Mouse (Mus musculus): ENCODE measurements around the gene Gm10974. TPM values are rescaled to one million over a fixed set of nuclear protein-coding genes. Genes with fewer than 3 reads are reported as not detected.

Gm10974 gene
- polyA plus RNA-seq, 1 experiment from 2014 or later, result not detected

GRCm38 (mm10) chr7:66387813-66388521 is 22.3 kb downstream of the Gm10974 start, which contains the start of gene Lrrk1:
Lrrk1 (minus strand) TSS chr7:66388350.
- H3K36me3 ChIP-seq (ENCODE audit: control insufficient read depth, insufficient read depth, low read length), result no peaks in the 10 kb centered on the region
- H3K4me1 ChIP-seq (ENCODE audit: control insufficient read depth, insufficient read depth, low read length), result peaks cover 10% of the 10 kb centered on the region
- H3K4me2 ChIP-seq (ENCODE audit: low read length), result peak within 1 kb of the TSS; percentile 98
- no peaks in the 10 kb centered on the region for H3K9me3 ChIP-seq (replicated peaks; ENCODE audit: control insufficient read depth, low read length, poor library complexity, severe bottlenecking)
- under 1% methylated on average over 70 of the region's 70 CpGs for WGBS
- H3K4me3 ChIP-seq (ENCODE audit: low read depth, low read length), result peak within 1 kb of the TSS; percentile 52
- peak within 1 kb of the TSS; percentile 67 for H3K9ac ChIP-seq (ENCODE audit: low read depth, low read length)
- ATAC-seq, result peak; percentile 69
- H3K27me3 ChIP-seq (ENCODE audit: control insufficient read depth, insufficient read depth, low read depth, low read length), result peaks cover 3% of the 10 kb centered on the region
- H3K27ac ChIP-seq (ENCODE audit: low read length), result no peak within 1 kb of the TSS

- Histone ChIP-seq H3K27me3 (ENCODE audit: control insufficient read depth, insufficient read depth, low read depth, low read length) (peaks cover 3% of the 10 kb centered on the region), H3K27ac (ENCODE audit: low read length) (no peak overlapping the region), H3K9ac (ENCODE audit: low read depth, low read length) (0 out of 2 replicates have a peak overlapping the region, but pooled peaks have one; percentile 10), H3K4me2 (ENCODE audit: low read length) (peak overlapping the region; percentile 98), H3K4me1 (ENCODE audit: control insufficient read depth, insufficient read depth, low read length) (peaks cover 10% of the 10 kb centered on the region), H3K36me3 (ENCODE audit: control insufficient read depth, insufficient read depth, low read length) (no peaks in the 10 kb centered on the region), H3K9me3 (replicated peaks; ENCODE audit: control insufficient read depth, low read length, poor library complexity, severe bottlenecking) (no peaks in the 10 kb centered on the region), H3K4me3 (ENCODE audit: low read depth, low read length) (peak overlapping the region; percentile 52)
- peak; percentile 79 for ATAC-seq
- 10% methylated on average over 28 of the region's 28 CpGs for WGBS
These were observed 23.2 kb downstream of the Gm10974 start for GRCm38 (mm10) chr7:66388621-66389532.

GRCm38 (mm10) chr7:66397288-66397687 is 31.6 kb downstream of the Gm10974 start:
- WGBS, result 29% methylated on average over 3 of the region's 3 CpGs
- no peaks in the 10 kb centered on the region for H3K27me3 ChIP-seq (ENCODE audit: control insufficient read depth, insufficient read depth, low read depth, low read length)
- H3K4me1 ChIP-seq (ENCODE audit: control insufficient read depth, insufficient read depth, low read length), result no peaks in the 10 kb centered on the region
- no peak for ATAC-seq
- no peak overlapping the region for H3K27ac ChIP-seq (ENCODE audit: low read length)
- H3K4me3 ChIP-seq (ENCODE audit: low read depth, low read length), result no peak overlapping the region
- H3K9me3 ChIP-seq (replicated peaks; ENCODE audit: control insufficient read depth, low read length, poor library complexity, severe bottlenecking), result no peaks in the 10 kb centered on the region
- H3K9ac ChIP-seq (ENCODE audit: low read depth, low read length), result no peak overlapping the region
- no peaks in the 10 kb centered on the region for H3K36me3 ChIP-seq (ENCODE audit: control insufficient read depth, insufficient read depth, low read length)
- no peak overlapping the region for H3K4me2 ChIP-seq (ENCODE audit: low read length)

- Histone ChIP-seq H3K9me3 (replicated peaks; ENCODE audit: control insufficient read depth, low read length, poor library complexity, severe bottlenecking) (no peaks in the 10 kb centered on the region), H3K27me3 (ENCODE audit: control insufficient read depth, insufficient read depth, low read depth, low read length) (no peaks in the 10 kb centered on the region), H3K4me2 (ENCODE audit: low read length) (no peak overlapping the region), H3K9ac (ENCODE audit: low read depth, low read length) (no peak overlapping the region), H3K4me1 (ENCODE audit: control insufficient read depth, insufficient read depth, low read length) (no peaks in the 10 kb centered on the region), H3K4me3 (ENCODE audit: low read depth, low read length) (no peak overlapping the region), H3K36me3 (ENCODE audit: control insufficient read depth, insufficient read depth, low read length) (no peaks in the 10 kb centered on the region), H3K27ac (ENCODE audit: low read length) (no peak overlapping the region)
- 43% methylated on average over 8 of the region's 8 CpGs for WGBS
- ATAC-seq, result no peak
These were observed 35.9 kb downstream of the Gm10974 start for GRCm38 (mm10) chr7:66401605-66402004.

GRCm38 (mm10) chr7:66402876-66403275 is 37.2 kb downstream of the Gm10974 start:
- no peaks in the 10 kb centered on the region for H3K27me3 ChIP-seq (ENCODE audit: control insufficient read depth, insufficient read depth, low read depth, low read length)
- no peaks in the 10 kb centered on the region for H3K4me1 ChIP-seq (ENCODE audit: control insufficient read depth, insufficient read depth, low read length)
- no peak overlapping the region for H3K4me2 ChIP-seq (ENCODE audit: low read length)
- H3K27ac ChIP-seq (ENCODE audit: low read length), result no peak overlapping the region
- H3K36me3 ChIP-seq (ENCODE audit: control insufficient read depth, insufficient read depth, low read length), result no peaks in the 10 kb centered on the region
- no peak overlapping the region for H3K9ac ChIP-seq (ENCODE audit: low read depth, low read length)
- H3K4me3 ChIP-seq (ENCODE audit: low read depth, low read length), result no peak overlapping the region
- WGBS, result 80% methylated on average over 5 of the region's 5 CpGs
- no peak for ATAC-seq
- H3K9me3 ChIP-seq (replicated peaks; ENCODE audit: control insufficient read depth, low read length, poor library complexity, severe bottlenecking), result no peaks in the 10 kb centered on the region

- no peak for ATAC-seq
- Histone ChIP-seq H3K9me3 (replicated peaks; ENCODE audit: control insufficient read depth, low read length, poor library complexity, severe bottlenecking) (no peaks in the 10 kb centered on the region), H3K9ac (ENCODE audit: low read depth, low read length) (no peak overlapping the region), H3K27ac (ENCODE audit: low read length) (no peak overlapping the region), H3K4me3 (ENCODE audit: low read depth, low read length) (no peak overlapping the region), H3K27me3 (ENCODE audit: control insufficient read depth, insufficient read depth, low read depth, low read length) (no peaks in the 10 kb centered on the region), H3K36me3 (ENCODE audit: control insufficient read depth, insufficient read depth, low read length) (no peaks in the 10 kb centered on the region), H3K4me2 (ENCODE audit: low read length) (no peak overlapping the region), H3K4me1 (ENCODE audit: control insufficient read depth, insufficient read depth, low read length) (no peaks in the 10 kb centered on the region)
- WGBS, result 86% methylated on average over 10 of the region's 10 CpGs
These were observed 38.4 kb downstream of the Gm10974 start for GRCm38 (mm10) chr7:66404141-66404540.

GRCm38 (mm10) chr7:66404802-66405201 is 39.1 kb downstream of the Gm10974 start:
- no peaks in the 10 kb centered on the region for H3K27me3 ChIP-seq (ENCODE audit: control insufficient read depth, insufficient read depth, low read depth, low read length)
- H3K9ac ChIP-seq (ENCODE audit: low read depth, low read length), result no peak overlapping the region
- no peak overlapping the region for H3K4me3 ChIP-seq (ENCODE audit: low read depth, low read length)
- ATAC-seq, result no peak
- WGBS, result 72% methylated on average over 4 of the region's 4 CpGs
- H3K9me3 ChIP-seq (replicated peaks; ENCODE audit: control insufficient read depth, low read length, poor library complexity, severe bottlenecking), result no peaks in the 10 kb centered on the region
- no peak overlapping the region for H3K4me2 ChIP-seq (ENCODE audit: low read length)
- no peak overlapping the region for H3K27ac ChIP-seq (ENCODE audit: low read length)
- no peaks in the 10 kb centered on the region for H3K36me3 ChIP-seq (ENCODE audit: control insufficient read depth, insufficient read depth, low read length)
- no peaks in the 10 kb centered on the region for H3K4me1 ChIP-seq (ENCODE audit: control insufficient read depth, insufficient read depth, low read length)

- H3K27me3 ChIP-seq (ENCODE audit: control insufficient read depth, insufficient read depth, low read depth, low read length), result no peaks in the 10 kb centered on the region
- no peak overlapping the region for H3K4me3 ChIP-seq (ENCODE audit: low read depth, low read length)
- no peaks in the 10 kb centered on the region for H3K4me1 ChIP-seq (ENCODE audit: control insufficient read depth, insufficient read depth, low read length)
- ATAC-seq, result no peak
- H3K9ac ChIP-seq (ENCODE audit: low read depth, low read length), result no peak overlapping the region
- no peaks in the 10 kb centered on the region for H3K36me3 ChIP-seq (ENCODE audit: control insufficient read depth, insufficient read depth, low read length)
- no peak overlapping the region for H3K27ac ChIP-seq (ENCODE audit: low read length)
- 74% methylated on average over 11 of the region's 11 CpGs for WGBS
- H3K9me3 ChIP-seq (replicated peaks; ENCODE audit: control insufficient read depth, low read length, poor library complexity, severe bottlenecking), result no peaks in the 10 kb centered on the region
- H3K4me2 ChIP-seq (ENCODE audit: low read length), result no peak overlapping the region
These were observed 39.8 kb downstream of the Gm10974 start for GRCm38 (mm10) chr7:66405541-66405940.

Data from midbrain, embryonic 16.5 days (tissue).